Mouse (Mus musculus) left cerebral cortex, postnatal 14 days (tissue): Measurements from ENCODE around the gene Iqschfp. TPM values are rescaled to one million over a fixed set of nuclear protein-coding genes. Genes with fewer than 3 reads are reported as not detected.

ENCODE experiments used
- DNase-seq, 2 experiments: peaks; one replicate each; pipeline ENCODE4 v3.0.0; 2021 to 2022; ENCODE audit warnings: low spot score in 2 of 2, mixed read lengths in 1 of 2
- intact Hi-C: fragments of 180-260 bp; cut with DNase I; formaldehyde crosslinking; loops from one replicate; pipeline ENCODE4 v1.15.1; 2025
- total RNA-seq, 2 experiments: library from RNA; stranded (reverse); gene quantifications; 2 replicates each; pipeline ENCODE4 v1.2.3; 2021

Gene Iqschfp
- total RNA-seq, 2 experiments from 2014 or later = 7.4 to 12.2 TPM

DNA sequence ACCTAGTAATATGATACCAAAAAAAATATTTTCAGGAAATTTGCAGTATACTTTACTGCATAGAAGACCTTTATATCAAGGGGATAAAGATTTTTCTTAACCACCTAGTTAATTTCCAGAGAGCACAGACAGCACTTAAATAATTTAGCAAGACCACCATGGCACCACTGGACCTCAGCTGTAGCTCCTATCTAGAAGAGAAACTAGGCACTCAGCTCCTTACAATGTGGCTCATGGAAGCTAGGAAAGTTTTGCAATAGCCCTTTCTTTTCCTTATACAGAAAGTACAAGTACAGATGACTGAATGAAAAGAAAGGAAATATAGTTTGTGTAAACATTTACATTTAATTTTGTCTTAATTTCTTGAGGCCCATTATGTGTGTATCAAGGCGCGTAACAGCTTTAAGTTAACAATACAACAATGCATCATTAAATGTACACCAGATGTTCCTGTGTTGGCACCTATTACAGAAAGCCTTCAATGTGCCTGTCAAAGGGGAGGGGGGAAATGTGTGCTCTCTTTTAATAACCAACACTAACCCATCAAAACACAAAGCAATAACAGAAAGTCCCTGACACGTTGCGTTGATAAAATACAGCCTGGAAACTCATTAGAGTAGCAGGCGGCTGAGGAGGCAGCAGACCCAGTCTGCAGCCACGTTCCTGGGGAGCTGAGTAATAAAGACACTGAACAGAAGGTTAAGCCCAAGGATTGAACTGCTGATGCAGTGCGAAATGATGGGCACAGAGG, 391.0 kb downstream of the Iqschfp start:
- intact Hi-C loops = no loop called here
- no peak for DNase-seq

DNA sequence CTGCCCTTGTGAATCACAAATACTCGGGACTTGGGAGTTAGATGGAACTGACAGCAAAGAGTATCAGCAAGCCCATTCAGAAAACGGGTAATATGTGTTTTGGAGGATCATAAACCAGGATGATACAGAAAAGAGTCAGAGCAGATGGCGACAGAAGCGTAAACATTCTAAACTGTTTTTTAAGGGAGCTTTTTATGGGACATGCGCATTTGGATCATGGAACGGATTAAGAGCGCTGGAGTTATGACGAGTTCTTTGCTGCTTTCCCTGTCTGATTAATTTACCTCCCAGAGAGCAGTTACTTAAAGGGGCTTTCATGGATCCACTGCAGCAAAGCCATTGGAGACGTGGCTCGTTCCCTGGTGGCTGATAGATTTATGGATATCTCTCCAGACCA, 391.6 kb downstream of the Iqschfp start:
- no peak for DNase-seq
- intact Hi-C loops = no loop called here

DNA sequence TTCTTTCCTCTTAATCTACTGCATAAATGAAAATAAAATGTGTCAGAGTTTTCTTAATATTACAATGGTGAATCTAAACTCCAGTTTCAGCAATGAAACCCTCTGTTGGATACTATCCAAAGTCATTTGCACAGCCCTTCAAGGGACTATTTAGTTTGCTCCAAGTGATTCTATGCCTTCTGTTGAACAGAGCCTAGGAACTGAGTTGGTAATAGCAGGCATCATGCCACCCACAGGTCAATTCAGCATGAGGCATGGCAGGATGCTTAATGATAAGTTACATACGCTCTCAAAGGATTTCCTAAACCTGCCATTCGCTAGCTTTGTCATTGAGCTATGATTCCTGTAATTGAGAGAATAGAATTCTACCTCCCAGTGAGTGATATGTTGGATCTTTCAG, 392.5 kb downstream of the Iqschfp start:
- DNase-seq = no peak
- intact Hi-C loops = no loop called here

DNA sequence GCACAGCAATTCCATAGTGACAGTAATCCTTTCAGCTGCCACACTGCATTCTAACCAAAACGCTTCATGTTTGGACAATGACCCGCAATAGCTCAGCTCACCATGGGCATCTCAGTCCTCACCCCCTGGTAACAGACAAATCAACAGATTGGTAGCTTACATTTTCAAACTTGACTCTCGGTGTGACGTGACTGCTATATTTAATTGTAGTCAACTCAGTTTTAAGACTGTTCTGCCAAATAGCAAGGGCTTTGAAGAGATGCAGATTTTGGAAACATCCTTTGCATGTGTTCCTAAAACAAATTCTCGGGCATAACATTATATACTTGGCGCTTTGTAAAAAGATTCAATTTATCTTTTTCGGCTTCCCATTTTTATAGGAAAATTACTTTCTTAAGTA, 404.7 kb downstream of the Iqschfp start:
- intact Hi-C loops = no loop called here
- DNase-seq = no peak

DNA sequence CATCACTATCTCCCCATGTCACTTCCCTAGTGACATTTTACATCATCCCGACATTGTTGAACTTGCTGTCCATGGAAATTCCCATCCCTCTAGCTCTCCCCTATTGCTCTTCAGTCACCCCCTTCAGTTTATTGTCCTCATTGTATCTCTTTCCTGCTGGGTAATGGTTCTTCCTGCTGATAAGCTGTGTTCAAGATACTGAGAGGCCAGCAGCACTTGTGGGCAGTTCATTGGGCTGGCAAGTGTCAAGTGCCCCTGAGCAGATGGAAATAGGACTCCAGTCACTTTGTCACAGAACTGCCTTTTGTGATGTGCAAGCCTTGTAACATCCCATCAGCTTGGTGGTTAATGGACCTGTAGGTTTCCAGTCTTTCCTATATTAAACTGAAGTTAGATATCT, 413.6 kb downstream of the Iqschfp start:
- no peak for DNase-seq
- intact Hi-C loops = no loop called here

DNA sequence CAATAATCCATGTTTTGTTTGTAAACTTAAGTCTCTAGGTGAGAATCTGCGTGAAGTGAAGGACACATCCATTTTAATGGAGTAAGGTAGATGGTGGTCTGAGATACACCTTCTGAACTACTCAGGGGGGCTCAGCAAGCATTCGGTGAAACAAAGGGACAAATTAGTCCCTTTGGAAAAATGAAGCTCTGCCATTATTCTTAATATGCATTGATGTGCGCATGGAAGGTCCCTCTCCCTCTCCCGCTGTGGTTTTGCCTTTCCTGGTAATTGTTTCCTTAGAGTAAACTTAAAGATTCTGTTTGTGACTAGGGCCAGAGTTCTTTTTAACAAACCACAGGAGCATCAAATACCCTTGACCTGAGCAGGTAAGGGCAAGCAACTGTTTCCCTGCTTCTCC, 414.7 kb downstream of the Iqschfp start:
- no peak for DNase-seq
- intact Hi-C loops = no loop called here

DNA sequence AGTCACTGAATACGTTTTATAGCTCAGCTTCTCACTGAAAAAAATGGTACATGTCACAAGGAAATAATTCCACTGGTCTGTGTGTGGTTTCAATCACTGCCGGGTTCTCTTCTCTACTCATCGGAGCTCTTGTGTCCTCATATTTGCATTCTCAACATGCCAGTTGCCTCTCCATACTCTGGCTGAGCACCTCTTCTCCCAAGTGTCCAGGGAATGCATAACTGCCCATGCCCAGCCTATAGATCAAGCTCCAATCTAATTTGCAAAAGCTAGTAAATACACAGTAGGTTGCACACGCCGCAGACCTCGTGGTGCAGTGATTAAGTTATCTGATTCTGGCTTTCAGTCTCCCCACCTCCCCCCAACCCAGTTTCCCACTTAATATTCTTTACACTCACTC, 433.5 kb downstream of the Iqschfp start:
- intact Hi-C loops = no loop called here
- no peak for DNase-seq

DNA sequence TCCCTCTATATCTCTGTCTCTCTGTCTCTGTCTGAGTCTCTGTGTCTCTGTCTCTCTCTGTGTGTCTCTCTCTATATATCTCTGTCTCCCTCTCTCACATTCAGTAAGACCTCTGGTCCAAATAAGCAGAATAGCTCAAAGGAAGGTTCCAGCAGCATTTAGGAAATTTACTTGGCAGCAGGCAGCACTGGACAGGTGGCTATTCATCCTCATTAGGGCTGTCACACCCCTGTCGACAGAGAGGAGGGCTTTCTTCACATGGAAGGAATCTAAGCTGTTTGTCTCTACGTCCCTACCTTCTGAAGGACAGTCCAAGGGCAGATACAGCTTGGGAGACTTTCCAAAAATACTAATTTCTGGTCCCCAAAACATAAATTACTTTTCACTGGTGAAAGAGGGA, 440.5 kb downstream of the Iqschfp start:
- no peak for DNase-seq
- intact Hi-C loops = no loop called here

DNA sequence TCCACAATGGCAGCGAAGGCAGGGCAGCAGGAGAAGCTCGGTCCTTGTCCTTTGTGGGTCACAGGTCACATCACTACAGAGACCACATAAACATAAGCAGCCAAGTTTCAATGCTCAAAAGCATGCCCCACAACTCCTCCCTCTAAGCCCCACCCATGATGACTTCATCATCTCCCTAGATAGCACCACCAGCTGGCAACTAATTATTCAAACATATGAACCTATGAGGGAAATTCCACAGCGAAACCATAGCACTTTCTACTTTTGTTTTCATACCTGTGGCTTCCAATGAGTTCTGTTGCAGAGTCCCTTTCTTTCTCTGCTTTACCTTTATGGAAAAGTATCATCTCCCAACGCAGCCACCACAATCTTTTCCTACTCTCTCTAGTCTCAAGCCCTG, 443.5 kb downstream of the Iqschfp start:
- intact Hi-C loops = no loop called here
- no peak for DNase-seq

DNA sequence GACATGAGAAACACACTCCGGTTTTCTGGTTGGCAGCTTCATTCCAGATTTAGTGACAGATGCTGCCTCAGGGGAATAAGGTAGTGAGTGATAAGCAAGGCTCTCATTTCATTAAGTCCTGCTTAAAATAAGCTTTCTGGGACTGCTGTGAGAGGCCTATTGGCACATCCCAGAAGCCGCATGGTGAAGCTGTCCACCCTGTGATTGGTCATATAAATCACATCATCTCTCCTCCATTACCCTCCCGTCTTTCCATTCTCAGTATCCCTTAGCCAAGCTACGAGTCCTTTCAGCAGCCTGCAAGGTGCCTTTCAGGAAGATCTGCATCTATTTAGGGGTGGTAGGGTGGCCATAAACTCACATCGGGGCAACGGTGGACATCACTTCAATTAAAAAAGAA, 458.6 kb downstream of the Iqschfp start:
- intact Hi-C loops = no loop called here
- no peak for DNase-seq

DNA sequence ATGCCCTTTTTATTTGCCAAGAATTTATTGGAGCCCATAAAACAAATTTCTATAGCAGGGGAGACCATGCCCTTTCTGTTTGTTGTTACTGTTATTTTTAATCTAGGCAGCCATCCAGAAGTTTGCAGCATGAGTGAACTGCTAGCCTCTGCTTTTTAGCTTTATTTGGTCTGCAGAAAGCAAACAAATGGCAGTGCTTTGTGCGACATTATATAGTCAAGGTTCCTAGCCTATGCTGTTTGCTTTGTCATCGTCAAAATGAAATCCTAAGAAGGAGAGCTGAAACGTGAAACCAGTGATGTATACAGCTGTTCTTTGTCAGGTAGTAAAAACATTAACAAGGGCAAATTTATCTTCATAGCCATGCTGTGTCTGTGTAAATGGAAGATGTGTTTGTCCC, 459.4 kb downstream of the Iqschfp start:
- intact Hi-C loops = no loop called here
- DNase-seq = no peak

DNA sequence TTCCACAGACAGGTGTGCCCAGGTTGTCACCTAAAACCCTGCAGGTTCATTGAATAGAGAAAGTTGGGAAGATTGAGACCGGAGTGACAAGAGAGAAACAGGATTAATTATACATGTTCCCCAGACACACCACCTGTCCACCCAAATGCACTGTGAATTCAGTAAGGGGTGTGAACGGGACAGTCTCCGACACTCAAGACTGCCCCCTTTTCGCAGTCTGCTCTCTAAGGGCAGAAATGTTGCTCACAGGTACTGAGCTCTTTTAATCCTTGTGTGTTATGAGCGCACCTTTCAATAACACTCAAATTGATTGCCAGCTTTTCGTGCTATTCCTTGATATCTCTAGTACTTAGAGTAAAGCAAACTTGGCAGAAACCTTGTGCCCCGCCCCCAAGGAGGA, 460.9 kb downstream of the Iqschfp start:
- no peak for DNase-seq
- intact Hi-C loops = no loop called here

DNA sequence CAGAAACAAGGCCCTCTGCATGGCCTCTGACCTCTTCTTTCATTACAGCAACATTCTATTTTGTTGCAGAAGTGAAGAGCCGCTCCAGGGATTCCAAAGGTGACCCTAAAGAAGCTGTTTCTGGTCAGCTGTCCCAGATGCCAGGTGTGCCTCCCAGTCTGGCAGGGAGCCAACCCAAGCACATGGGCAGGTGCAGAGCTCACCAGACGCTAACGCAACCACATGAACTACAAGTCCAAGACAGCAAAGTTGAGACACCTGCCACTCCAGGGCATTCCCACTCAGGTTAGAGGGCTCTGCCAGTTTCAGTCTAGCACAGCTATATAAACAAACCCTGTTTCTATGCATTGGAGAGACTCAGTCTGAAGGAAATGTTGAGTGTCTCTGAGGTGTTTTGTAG, 461.5 kb downstream of the Iqschfp start:
- intact Hi-C loops = no loop called here
- DNase-seq = no peak

DNA sequence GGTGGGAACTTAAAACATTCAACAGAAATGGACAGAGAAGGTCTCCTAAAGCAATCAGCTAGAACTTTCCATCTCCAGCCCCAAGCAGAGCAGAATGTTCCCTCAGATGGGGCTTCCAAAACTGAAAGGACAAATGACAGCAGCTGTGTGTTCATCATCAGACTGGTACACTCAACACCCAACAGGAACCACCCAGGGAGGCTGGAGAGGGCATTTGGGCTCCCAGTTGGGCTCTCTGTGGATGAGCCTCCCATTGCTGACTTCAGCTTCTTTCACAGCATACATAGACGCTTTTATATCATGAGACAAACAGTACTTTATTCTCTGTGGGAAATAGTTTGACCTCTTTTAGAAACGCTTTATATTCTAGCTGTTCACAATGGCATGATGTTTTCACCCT, 464.5 kb downstream of the Iqschfp start:
- intact Hi-C loops = no loop called here

DNA sequence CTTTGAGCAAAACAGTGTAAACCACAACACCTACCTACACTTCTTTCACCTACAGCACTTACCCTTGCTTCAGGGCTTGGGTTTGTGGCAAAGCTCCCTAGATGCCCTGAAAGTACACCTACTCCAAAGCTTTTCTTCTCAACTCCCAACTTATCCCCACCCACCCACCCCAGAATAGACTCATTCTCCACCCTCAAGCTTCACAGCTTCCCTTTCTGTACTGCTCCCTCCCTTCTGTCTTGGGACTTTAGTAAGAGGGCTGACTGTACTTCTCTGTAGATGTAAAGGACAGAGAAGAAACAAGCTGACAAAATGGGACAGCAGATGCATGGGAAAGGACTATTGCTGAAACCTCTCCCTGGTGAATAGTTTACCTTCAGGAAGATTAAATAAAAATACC, 476.0 kb downstream of the Iqschfp start:
- intact Hi-C loops = no loop called here
- peak in 1 of 2 experiments; percentile 27 for DNase-seq

More for the DNA sequence above, 464.5 kb downstream of the Iqschfp start:
- DNase-seq = no peak

DNA sequence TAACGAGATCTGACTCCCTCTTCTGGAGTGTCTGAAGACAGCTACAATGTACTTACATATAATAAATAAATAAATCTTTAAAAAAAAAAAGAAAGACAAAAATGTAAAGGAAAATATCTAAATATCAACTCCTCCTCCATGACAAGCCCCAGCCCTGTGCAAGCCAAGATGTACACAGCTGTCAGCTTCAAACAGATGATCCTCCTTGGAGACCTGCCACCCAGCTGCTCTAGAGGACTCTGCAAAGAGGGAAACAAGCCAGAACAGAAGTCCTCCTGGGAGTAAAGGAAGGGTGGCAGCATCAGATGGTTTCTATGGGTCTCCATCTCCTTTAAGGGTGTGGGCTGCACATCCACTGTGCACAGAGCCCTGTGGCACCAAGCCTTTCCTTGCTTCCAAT, 480.9 kb downstream of the Iqschfp start:
- intact Hi-C loops = no loop called here
- no peak for DNase-seq

DNA sequence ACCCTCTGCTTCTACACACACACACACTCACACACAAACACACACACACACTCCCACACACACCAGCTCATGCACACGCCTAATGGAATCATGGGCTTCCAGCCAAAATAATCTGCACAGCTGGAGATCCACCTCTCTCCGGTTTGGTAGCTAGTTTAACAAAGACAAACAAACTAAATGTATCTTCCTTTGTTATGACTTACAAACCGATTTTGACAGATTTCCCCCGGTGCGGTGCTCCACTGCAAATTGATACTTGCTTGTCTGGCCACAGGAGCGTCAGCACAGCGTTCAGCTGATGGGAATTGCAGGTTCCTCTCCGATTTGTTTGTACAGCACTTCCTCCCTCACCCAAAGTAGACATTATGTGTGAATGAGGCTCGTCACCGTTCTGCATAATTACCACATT, 483.1 kb downstream of the Iqschfp start:
- intact Hi-C loops = no loop called here
- DNase-seq = no peak

DNA sequence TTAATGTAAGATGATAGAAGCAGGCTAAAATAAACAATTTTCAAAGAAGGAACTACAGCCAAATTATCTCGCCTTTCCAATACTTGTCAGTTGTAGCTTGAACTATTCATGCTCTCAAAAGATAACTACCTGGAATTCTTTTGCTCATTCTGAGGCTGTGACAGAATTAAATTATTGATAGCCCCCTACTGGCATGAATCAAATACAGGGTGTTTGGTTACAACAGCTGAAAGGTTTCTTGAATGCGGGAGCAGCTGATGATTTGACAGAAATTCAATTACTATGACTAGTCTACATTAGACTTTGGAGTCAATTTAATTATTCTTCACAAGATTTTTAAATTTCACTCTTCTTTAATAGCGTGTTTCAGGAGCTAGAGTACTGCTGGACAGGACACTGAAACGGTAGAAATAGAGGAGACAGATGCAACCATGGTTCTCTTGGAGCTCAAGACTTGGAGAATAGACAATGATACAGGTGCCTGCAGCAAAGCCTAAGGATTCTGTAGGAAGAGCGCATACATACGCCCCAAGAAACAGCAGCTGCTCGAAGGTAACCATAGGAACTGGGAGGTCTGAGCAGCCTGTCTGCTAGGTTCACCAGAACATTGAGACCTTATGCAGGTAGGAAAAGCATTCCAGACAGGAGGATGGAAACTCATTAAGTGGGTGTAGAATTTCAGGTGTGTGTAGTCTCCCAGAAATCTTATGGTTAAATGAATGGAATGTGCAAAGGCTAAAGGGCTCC, 485.6 kb downstream of the Iqschfp start:
- no peak for DNase-seq
- intact Hi-C loops = no loop called here

DNA sequence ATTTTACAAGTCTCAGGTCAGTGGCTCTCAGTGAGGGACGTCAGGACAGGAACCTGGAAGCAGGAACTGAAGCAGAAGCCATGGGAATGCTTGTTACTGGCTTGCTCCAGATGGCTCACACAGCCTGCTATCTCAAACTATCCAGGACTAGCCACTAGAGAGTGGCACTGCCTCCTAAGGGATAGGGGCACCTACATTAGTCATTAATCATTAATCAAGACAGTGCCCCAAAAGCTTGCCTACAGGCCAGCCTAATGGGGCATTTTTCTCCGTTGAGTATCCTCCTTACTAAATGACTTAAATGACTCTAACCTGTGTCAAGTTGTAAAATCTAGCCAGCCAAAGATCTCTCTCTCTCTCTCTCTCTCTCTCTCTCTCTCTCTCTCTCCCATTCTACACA, 486.8 kb downstream of the Iqschfp start:
- intact Hi-C loops = no loop called here
- DNase-seq = no peak

DNA sequence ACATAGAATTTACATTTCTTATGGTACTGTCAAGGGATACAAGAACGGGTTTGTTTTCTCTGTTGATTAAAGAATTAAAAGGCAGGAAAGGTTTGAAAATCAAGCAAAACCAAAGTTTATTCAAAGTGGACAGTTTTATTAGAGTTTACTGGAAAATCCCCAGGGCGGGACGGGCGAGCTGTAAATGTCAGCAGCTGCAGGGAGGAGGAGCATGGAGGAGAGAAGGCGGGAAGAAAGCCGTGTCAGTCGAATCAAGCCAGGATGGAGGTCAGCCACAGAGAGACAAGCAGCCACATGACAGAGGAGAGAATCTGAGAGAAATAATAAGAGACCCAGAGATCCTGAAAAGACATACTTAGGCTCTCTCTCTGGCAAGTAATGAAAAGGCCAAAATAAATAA, 487.2 kb downstream of the Iqschfp start:
- DNase-seq = no peak
- intact Hi-C loops = no loop called here

DNA sequence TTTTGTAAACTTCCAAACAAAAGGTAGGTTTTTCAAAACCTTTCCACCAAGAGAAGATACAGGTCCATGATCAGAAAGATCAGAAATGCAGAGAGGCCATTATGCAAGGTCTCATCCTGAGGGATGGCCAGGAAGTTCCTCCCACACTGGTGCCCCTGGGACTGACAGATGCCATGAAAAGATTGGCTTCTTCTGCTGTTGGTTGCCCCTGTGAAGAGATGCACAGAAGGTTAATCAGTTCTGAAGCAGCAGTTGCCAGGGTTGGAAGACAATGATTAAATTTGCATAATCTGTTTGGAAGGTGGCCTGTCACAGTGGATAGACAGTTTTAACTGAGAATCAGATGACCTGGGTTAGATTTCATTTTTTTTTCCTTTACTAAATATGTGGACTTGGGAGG, 491.6 kb downstream of the Iqschfp start:
- intact Hi-C loops = no loop called here

More for the DNA sequence above, 491.6 kb downstream of the Iqschfp start:
- DNase-seq = no peak
